Mouse (Mus musculus) midbrain, embryonic 16.5 days (tissue): ENCODE measurements around the gene Lypd6b. TPM values are rescaled to one million over a fixed set of nuclear protein-coding genes. Genes with fewer than 3 reads are reported as not detected.

ENCODE experiments used
- ATAC-seq: fragments of 200-750 bp; cut with Nextera tagmentation; 2 replicates; pipeline ENCODE4 v1.8.0; 2017; ENCODE audit warnings: moderate TSS enrichment
- H3K27ac ChIP-seq: fragments of 300-500 bp; sonication (generic); 2 replicates; pipeline ENCODE4 v1.5.1; 2014; ENCODE audit warnings: mild to moderate bottlenecking, low read length, mixed read lengths
- H3K27me3 ChIP-seq: fragments of 300-500 bp; sonication (generic); 2 replicates; pipeline ENCODE4 v1.6.1; 2014; ENCODE audit warnings: low read depth, low read length, mixed read lengths; ENCODE audit not compliant: control insufficient read depth, insufficient read depth
- H3K36me3 ChIP-seq: fragments of 300-500 bp; sonication (generic); 2 replicates; pipeline ENCODE4 v1.6.1; 2014; ENCODE audit warnings: mild to moderate bottlenecking, low read length, moderate library complexity, mixed read lengths; ENCODE audit not compliant: control insufficient read depth, insufficient read depth
- H3K4me1 ChIP-seq: fragments of 300-500 bp; sonication (generic); 2 replicates; pipeline ENCODE4 v1.6.1; 2014; ENCODE audit warnings: mild to moderate bottlenecking, low read length, mixed read lengths; ENCODE audit not compliant: control insufficient read depth, insufficient read depth
- H3K4me2 ChIP-seq: fragments of 300-500 bp; sonication (generic); 2 replicates; pipeline ENCODE4 v1.6.1; 2014; ENCODE audit warnings: mild to moderate bottlenecking, low read length, mixed read lengths
- H3K4me3 ChIP-seq: fragments of 300-500 bp; sonication (generic); 2 replicates; pipeline ENCODE4 v1.5.1; 2014; ENCODE audit warnings: low read depth, mild to moderate bottlenecking, low read length, moderate library complexity, mixed read lengths
- H3K9ac ChIP-seq: fragments of 300-500 bp; sonication (generic); 2 replicates; pipeline ENCODE4 v1.6.1; 2014; ENCODE audit warnings: low read depth, low read length, mixed read lengths
- H3K9me3 ChIP-seq: fragments of 300-500 bp; sonication (generic); replicated peaks from 2 replicates; pipeline ENCODE4 v1.6.1; 2014; ENCODE audit warnings: mild to moderate bottlenecking, low read length, mixed read lengths; ENCODE audit not compliant: control insufficient read depth, poor library complexity, severe bottlenecking
- WGBS: fragments of 180-500 bp; shearing (Covaris S2); extraction: QIAGEN DNeasy Blood & Tissue Kit; methylation state at CpG from one replicate; pipeline ENCODE4 v1.1.7; 2014; 5-methylcytosine and 5-hydroxymethylcytosine counted together
- polyA plus RNA-seq: library from polyadenylated mRNA; unstranded; fragments of >200 nt; fragmentation: Nextera tagmentation; extraction: Ambion mirVana; gene quantifications from 2 replicates; pipeline ENCODE4 v1.2.1, GENCODE M21; 2015

The Lypd6b gene
- polyA plus RNA-seq, 1 experiment from 2014 or later: 20.5 TPM

GRCm38 (mm10) chr2:49984780-49985179 lies 197.3 kb downstream of the Lypd6b start:
- Histone ChIP-seq H3K9ac (no peak overlapping the region), H3K4me1 (peaks cover 2% of the 10 kb centered on the region; the same call in 1 of the 2 replicates), H3K27me3 (no peaks in the 10 kb centered on the region), H3K4me2 (no peak overlapping the region), H3K9me3 (no peaks in the 10 kb centered on the region), H3K36me3 (no peaks in the 10 kb centered on the region), H3K27ac (no peak overlapping the region), H3K4me3 (no peak overlapping the region)
- ATAC-seq: no peak
- 57% methylated on average over 3 of the region's 3 CpGs for WGBS

DNA sequence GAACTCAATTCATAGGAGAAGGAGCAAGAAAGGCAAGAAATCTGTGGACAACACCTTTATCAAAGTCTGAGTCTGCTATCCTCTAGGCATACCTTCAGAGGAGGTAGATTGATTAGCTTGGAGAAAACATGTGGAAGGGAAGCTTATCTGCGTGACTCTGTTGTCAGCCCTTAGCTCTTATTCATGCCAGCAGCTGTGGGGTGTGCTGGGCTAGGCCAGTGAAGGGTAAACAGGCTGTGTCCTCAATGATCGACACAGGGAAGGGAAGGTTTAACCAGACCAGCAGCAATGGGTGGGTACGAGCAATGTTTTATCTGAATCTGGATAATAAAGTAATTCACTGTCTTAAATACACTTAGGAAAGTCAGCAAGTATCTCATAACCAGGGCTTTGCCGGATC lies 208.4 kb downstream of the Lypd6b start:
- WGBS: 94% methylated on average over 4 of the region's 4 CpGs
- H3K4me2 ChIP-seq: no peak overlapping the region
- H3K9ac ChIP-seq: no peak overlapping the region
- no peaks in the 10 kb centered on the region for H3K36me3 ChIP-seq
- H3K27me3 ChIP-seq: no peaks in the 10 kb centered on the region
- H3K4me3 ChIP-seq: no peak overlapping the region
- H3K9me3 ChIP-seq: 0 out of 2 replicates have a peak, but pooled peaks cover 3% of the 10 kb centered on the region
- H3K27ac ChIP-seq: no peak overlapping the region
- no peak for ATAC-seq
- no peaks in the 10 kb centered on the region for H3K4me1 ChIP-seq

- Histone ChIP-seq H3K4me2 (no peak overlapping the region), H3K36me3 (no peaks in the 10 kb centered on the region), H3K9me3 (no peaks in the 10 kb centered on the region), H3K4me3 (no peak overlapping the region), H3K27ac (no peak overlapping the region), H3K4me1 (no peaks in the 10 kb centered on the region), H3K9ac (no peak overlapping the region), H3K27me3 (no peaks in the 10 kb centered on the region)
- 76% methylated on average over 1 of the region's 1 CpGs for WGBS
- no peak for ATAC-seq
Observed at GRCm38 (mm10) chr2:49997216-49997615, 209.7 kb downstream of the Lypd6b start.

Other genes starting within 250 kb of the Lypd6b start
- 194 and 211 TPM in 2 replicates for gene Kif5c, start 168.4 kb upstream of the Lypd6b start, polyA plus RNA-seq